In genomic region chr2:35101443-35101842, GRCm38 (mm10) we compare ENCODE assay signal across 20 mouse cellular contexts. TPM values are rescaled to one million over a fixed set of nuclear protein-coding genes. Genes with fewer than 3 reads are reported as not detected.
"Had no signal": no experiment of that assay in that cellular context is flagged by ENCODE, and none has a peak within 500 bp of the region (broad histone marks: within the 10 kb centered on the region; RNA-seq: fewer than 3 reads in every experiment).

TSS of gene AI182371 (minus strand) at chr2:35101543.

- H3K36me3 ChIP-seq: neural tube, embryonic 12.5 days; neural tube, embryonic 15.5 days had no signal

- DNase-seq: kidney, adult 2 months; kidney, postnatal 10 days; kidney, postnatal 36 days; layer of hippocampus, postnatal 36 days; lung, adult 2 months; lung, postnatal 14 days; lung, postnatal 4 days; midbrain, embryonic 14.5 days; right cerebral cortex, adult 18-20 months; right cerebral cortex, postnatal 14 days; right cerebral cortex, postnatal 4 days; thymus, postnatal 25 days had no signal

- H3K4me1 ChIP-seq: neural tube, embryonic 12.5 days; neural tube, embryonic 15.5 days had no signal

- H3K9me3 ChIP-seq: neural tube, embryonic 12.5 days; neural tube, embryonic 15.5 days had no signal

- H3K27ac ChIP-seq: left cerebral cortex, adult 2 months; neural tube, embryonic 12.5 days; neural tube, embryonic 15.5 days; stomach, postnatal 0 days had no signal

- H3K27me3 ChIP-seq: neural tube, embryonic 12.5 days; neural tube, embryonic 15.5 days had no signal

- H3K4me2 ChIP-seq: midbrain, embryonic 11.5 days; neural tube, embryonic 12.5 days; neural tube, embryonic 15.5 days had no signal

- H3K9ac ChIP-seq: neural tube, embryonic 12.5 days; neural tube, embryonic 15.5 days had no signal

- H3K4me3 ChIP-seq: left cerebral cortex, adult 2 months; neural tube, embryonic 12.5 days; neural tube, embryonic 15.5 days had no signal

- ATAC-seq: intestine, postnatal 0 days had no signal

RNA-seq across cellular contexts. Expression of gene AI182371, which starts in this region (rescaled TPM):
- total RNA-seq: left cerebral cortex, postnatal 10 days had no signal
- polyA plus RNA-seq: limb, embryonic 11.5 days; midbrain, embryonic 11.5 days had no signal
